Mouse (Mus musculus): ENCODE results near the gene Adcyap1. TPM values are rescaled to one million over a fixed set of nuclear protein-coding genes. Genes with fewer than 3 reads are reported as not detected.

The Adcyap1 gene
- polyA plus RNA-seq (2016; fragmentation: Nextera tagmentation; extraction: Ambion mirVana) = 6.8 and 7.9 TPM in 2 replicates

- peak within 1 kb of the TSS; percentile 50; the same call in 1 of the 2 replicates for H3K9ac ChIP-seq
- WGBS = 28% methylated on average over 10 of the region's 10 CpGs
- H3K4me3 ChIP-seq (replicated peaks) = peak within 1 kb of the TSS; percentile 39
- peaks cover 64% of the 10 kb centered on the region for H3K27me3 ChIP-seq
- no peaks in the 10 kb centered on the region for H3K36me3 ChIP-seq (replicated peaks)
- no peak within 1 kb of the TSS for H3K27ac ChIP-seq
- peaks cover 33% of the 10 kb centered on the region for H3K4me1 ChIP-seq
- peak within 1 kb of the TSS; percentile 68 for H3K4me2 ChIP-seq
- no peaks in the 10 kb centered on the region for H3K9me3 ChIP-seq
- no peak for ATAC-seq (ENCODE audit: low FRiP score)
These were observed at the start of gene Adcyap1 for GRCm38 (mm10) chr17:93198717-93199116. TSS of gene Adcyap1 (plus strand) at chr17:93199017.

DNA sequence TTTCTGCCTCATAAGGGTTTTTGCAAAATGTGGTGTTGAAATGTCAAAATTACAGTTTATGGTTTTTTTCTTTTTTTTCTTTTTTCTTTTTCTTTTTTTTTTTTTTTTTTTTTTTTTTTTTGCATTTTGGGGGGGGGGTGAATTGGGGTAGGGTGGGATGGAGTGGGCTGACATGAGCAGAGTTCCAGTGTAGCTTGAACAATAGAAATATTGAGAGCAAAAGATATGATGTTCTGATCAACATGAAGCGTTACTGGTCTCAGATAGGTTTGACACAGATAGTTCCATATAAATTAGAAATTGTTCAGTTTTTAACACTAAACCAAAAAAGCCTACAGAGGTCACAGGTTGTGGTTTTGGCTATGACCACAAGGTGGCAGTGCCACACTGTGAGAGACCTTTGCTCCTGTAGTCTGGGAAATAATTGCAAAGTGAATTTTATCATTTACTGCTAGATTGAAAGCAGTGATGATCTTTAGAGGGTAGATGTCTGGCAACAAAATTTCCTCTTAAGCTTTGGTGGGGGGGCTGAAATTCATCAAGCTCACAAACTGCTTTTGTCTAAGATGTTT lies 40.5 kb upstream of the Adcyap1 start:
- H3K27ac ChIP-seq = no peak overlapping the region
- H3K36me3 ChIP-seq (replicated peaks) = no peaks in the 10 kb centered on the region
- no peak overlapping the region for H3K4me2 ChIP-seq
- H3K4me3 ChIP-seq (replicated peaks) = no peak overlapping the region
- 70% methylated on average over 1 of the region's 1 CpGs for WGBS
- H3K9ac ChIP-seq = no peak overlapping the region
- ATAC-seq (ENCODE audit: low FRiP score) = peak; percentile 75
- no peaks in the 10 kb centered on the region for H3K4me1 ChIP-seq
- H3K27me3 ChIP-seq = no peaks in the 10 kb centered on the region
- H3K9me3 ChIP-seq = no peaks in the 10 kb centered on the region

DNA sequence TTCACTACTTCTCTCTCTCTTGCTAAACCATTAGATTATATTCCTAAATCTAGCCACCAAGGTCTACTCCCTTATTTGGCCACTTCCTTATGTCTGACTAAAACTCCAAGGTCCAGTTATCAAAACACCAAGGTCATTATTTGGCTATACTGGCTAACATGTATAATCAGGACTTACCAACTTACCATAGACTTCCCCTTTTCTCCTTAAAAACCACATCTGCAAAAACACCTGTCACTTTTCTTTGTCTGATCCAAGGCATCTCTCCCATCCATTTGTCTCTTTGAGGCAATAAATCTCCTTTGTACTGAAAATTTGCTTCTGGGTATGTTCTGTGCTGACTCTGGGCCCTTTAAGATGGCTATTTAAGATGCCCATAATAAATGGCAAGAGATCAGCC lies 29.2 kb upstream of the Adcyap1 start:
- Histone ChIP-seq H3K36me3 (replicated peaks) (no peaks in the 10 kb centered on the region), H3K9me3 (no peaks in the 10 kb centered on the region), H3K27me3 (no peaks in the 10 kb centered on the region), H3K4me2 (no peak overlapping the region), H3K27ac (no peak overlapping the region), H3K4me1 (no peaks in the 10 kb centered on the region), H3K9ac (no peak overlapping the region), H3K4me3 (replicated peaks) (no peak overlapping the region)
- no peak for ATAC-seq (ENCODE audit: low FRiP score)

DNA sequence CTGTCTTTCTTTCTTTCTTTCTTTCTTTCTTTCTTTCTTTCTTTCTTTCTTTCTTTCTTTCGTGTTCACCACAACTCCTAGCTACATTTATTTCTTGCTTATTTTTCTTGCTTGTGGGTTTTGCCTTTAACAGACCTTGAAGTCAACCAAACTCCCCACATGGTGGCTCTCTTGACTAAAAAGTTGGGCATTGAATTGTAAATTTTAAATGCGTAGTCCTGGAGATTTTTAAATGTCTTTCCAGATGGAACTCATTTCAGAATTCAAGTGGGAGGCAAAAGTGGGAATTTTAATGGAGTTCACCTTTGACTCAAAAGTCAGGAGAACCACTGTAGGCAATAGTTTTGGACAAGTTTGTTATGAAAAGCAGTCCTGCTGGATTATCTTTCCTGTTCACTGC lies 2.0 kb upstream of the Adcyap1 start:
- H3K27me3 ChIP-seq = peaks cover 46% of the 10 kb centered on the region

GRCm38 (mm10) chr17:93198213-93198612 lies 604 bp upstream of the Adcyap1 start:
- Histone ChIP-seq H3K27ac (no peak overlapping the region), H3K4me3 (replicated peaks) (no peak overlapping the region), H3K9me3 (no peaks in the 10 kb centered on the region), H3K4me2 (no peak overlapping the region), H3K4me1 (peaks cover 29% of the 10 kb centered on the region), H3K27me3 (peaks cover 59% of the 10 kb centered on the region), H3K36me3 (replicated peaks) (no peaks in the 10 kb centered on the region), H3K9ac (no peak overlapping the region)
- ATAC-seq (ENCODE audit: low FRiP score) = no peak
- 10% methylated on average over 4 of the region's 4 CpGs for WGBS

More for the DNA sequence above, 2.0 kb upstream of the Adcyap1 start:
- 57% methylated on average over 2 of the region's 2 CpGs for WGBS
- Histone ChIP-seq H3K4me1 (peaks cover 16% of the 10 kb centered on the region), H3K36me3 (replicated peaks) (no peaks in the 10 kb centered on the region), H3K9ac (no peak overlapping the region), H3K4me2 (no peak overlapping the region), H3K4me3 (replicated peaks) (no peak overlapping the region), H3K27ac (no peak overlapping the region), H3K9me3 (no peaks in the 10 kb centered on the region)
- ATAC-seq (ENCODE audit: low FRiP score) = no peak

- peaks cover 66% of the 10 kb centered on the region for H3K27me3 ChIP-seq
- no peak overlapping the region for H3K27ac ChIP-seq
- H3K9me3 ChIP-seq = no peaks in the 10 kb centered on the region
- H3K9ac ChIP-seq = no peak overlapping the region; the same call in 1 of the 2 replicates
- under 1% methylated on average over 15 of the region's 15 CpGs for WGBS
- no peaks in the 10 kb centered on the region for H3K36me3 ChIP-seq (replicated peaks)
- peak overlapping the region; percentile 39 for H3K4me3 ChIP-seq (replicated peaks)
- peak overlapping the region; percentile 68 for H3K4me2 ChIP-seq
- peaks cover 35% of the 10 kb centered on the region for H3K4me1 ChIP-seq
- ATAC-seq (ENCODE audit: low FRiP score) = no peak
These were observed 401 bp downstream of the Adcyap1 start for GRCm38 (mm10) chr17:93199218-93199617.

GRCm38 (mm10) chr17:93199747-93200146 lies 930 bp downstream of the Adcyap1 start:
- ATAC-seq (ENCODE audit: low FRiP score) = no peak
- Histone ChIP-seq H3K4me3 (replicated peaks) (peak overlapping the region; percentile 39), H3K4me2 (peak overlapping the region; percentile 68), H3K9ac (0 out of 2 replicates have a peak overlapping the region, but pooled peaks have one; percentile 50), H3K27me3 (peaks cover 70% of the 10 kb centered on the region), H3K4me1 (peaks cover 35% of the 10 kb centered on the region), H3K27ac (no peak overlapping the region), H3K36me3 (replicated peaks) (no peaks in the 10 kb centered on the region), H3K9me3 (no peaks in the 10 kb centered on the region)
- 3% methylated on average over 9 of the region's 9 CpGs for WGBS

GRCm38 (mm10) chr17:93200386-93201264 lies 1.8 kb downstream of the Adcyap1 start:
- peak; percentile 28; the same call in 1 of the 2 replicates for ATAC-seq (ENCODE audit: low FRiP score)
- Histone ChIP-seq H3K9ac (peak overlapping the region; percentile 50; the same call in 1 of the 2 replicates), H3K27ac (0 out of 2 replicates have a peak overlapping the region, but pooled peaks have one; percentile 50), H3K4me2 (peak overlapping the region; percentile 68), H3K36me3 (replicated peaks) (no peaks in the 10 kb centered on the region), H3K9me3 (no peaks in the 10 kb centered on the region), H3K4me3 (replicated peaks) (peak overlapping the region; percentile 39), H3K4me1 (peaks cover 35% of the 10 kb centered on the region), H3K27me3 (peaks cover 73% of the 10 kb centered on the region)
- WGBS = under 1% methylated on average over 29 of the region's 29 CpGs

GRCm38 (mm10) chr17:93201265-93201925 lies 2.6 kb downstream of the Adcyap1 start:
- H3K27me3 ChIP-seq = peaks cover 75% of the 10 kb centered on the region
- peak overlapping the region; percentile 39 for H3K4me3 ChIP-seq (replicated peaks)
- peak overlapping the region; percentile 68 for H3K4me2 ChIP-seq
- peak overlapping the region; percentile 29; the same call in 1 of the 2 replicates for H3K9ac ChIP-seq
- H3K27ac ChIP-seq = no peak overlapping the region
- peaks cover 35% of the 10 kb centered on the region for H3K4me1 ChIP-seq
- no peaks in the 10 kb centered on the region for H3K36me3 ChIP-seq (replicated peaks)
- ATAC-seq (ENCODE audit: low FRiP score) = no peak
- no peaks in the 10 kb centered on the region for H3K9me3 ChIP-seq
- WGBS = 1% methylated on average over 16 of the region's 16 CpGs

DNA sequence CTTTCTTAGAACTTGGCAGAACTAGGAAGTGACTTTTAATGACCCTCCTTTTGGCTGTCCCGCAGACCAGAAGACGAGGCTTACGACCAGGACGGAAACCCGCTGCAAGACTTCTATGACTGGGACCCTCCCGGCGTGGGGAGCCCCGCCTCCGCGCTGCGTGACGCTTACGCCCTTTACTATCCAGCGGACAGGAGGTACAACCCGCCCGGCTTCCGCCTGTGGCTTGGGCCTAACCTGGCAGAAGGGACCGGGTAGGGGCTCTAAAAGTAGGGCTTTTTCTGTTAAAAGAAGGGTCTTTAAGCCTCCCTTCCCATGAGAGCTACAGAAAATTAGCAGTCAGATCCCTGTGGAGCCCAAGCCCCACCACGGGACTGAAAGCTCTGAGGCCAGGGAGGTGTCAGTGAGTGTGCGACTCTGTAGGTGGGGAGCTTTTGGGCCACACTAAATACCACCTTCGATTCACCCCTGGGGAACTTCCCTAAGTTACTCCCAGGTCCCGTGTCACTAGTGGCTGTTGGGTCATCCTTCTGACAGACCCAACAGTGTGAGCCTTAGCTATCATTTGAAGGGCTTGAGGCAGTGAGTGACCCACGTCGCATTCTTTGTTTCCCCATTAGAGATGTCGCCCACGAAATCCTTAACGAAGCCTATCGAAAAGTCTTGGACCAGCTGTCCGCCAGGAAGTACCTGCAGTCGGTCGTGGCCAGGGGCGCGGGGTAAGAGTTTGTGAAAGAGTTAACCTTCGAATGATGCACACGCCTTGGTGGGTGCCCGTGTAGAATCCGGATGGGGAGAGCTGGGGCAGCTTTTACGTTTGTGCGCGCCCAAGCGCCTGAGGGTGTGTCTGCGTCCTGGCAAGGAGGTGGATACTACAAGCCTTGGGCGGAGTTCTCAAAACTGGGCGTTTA lies 3.6 kb downstream of the Adcyap1 start:
- Histone ChIP-seq H3K9ac (peak overlapping the region; percentile 40; the same call in 1 of the 2 replicates), H3K4me2 (peak overlapping the region; percentile 68), H3K27me3 (peaks cover 71% of the 10 kb centered on the region), H3K36me3 (replicated peaks) (no peaks in the 10 kb centered on the region), H3K4me3 (replicated peaks) (peak overlapping the region; percentile 39), H3K27ac (0 out of 2 replicates have a peak overlapping the region, but pooled peaks have one; percentile 36), H3K4me1 (peaks cover 35% of the 10 kb centered on the region), H3K9me3 (no peaks in the 10 kb centered on the region)
- peak; percentile 59 for ATAC-seq (ENCODE audit: low FRiP score)
- under 1% methylated on average over 44 of the region's 44 CpGs for WGBS
